13 mouse cellular contexts compared by ENCODE assay signal in genomic region chr11:100912401-100913155, GRCm38 (mm10). TPM values are rescaled to one million over a fixed set of nuclear protein-coding genes. Genes with fewer than 3 reads are reported as not detected.
DNase-seq lines count a peak whose midpoint lies in the region; ATAC-seq and TF ChIP-seq lines count a peak whose summit lies in the region.
"Had no signal": no experiment of that assay in that cellular context is flagged by ENCODE, and none has a peak within 500 bp of the region (broad histone marks: within the 10 kb centered on the region; RNA-seq: fewer than 3 reads in every experiment).

No protein-coding gene starts in this region.

- TF ChIP-seq CTCF in lung, adult 2 months (IDR thresholded peaks at IDR 0.05; ENCODE audit: insufficient read depth, low read length), result no peak
- 0 out of 2 replicates have a peak, but pooled peaks have one; percentile 14 for TF ChIP-seq CTCF in stomach, postnatal 0 days (IDR thresholded peaks at IDR 0.05; ENCODE audit: low read depth)

- H3K4me1 ChIP-seq in lung, adult 2 months (ENCODE audit: control insufficient read depth, insufficient read depth, low read length), result peaks cover 14% of the 10 kb centered on the region
- H3K4me1 ChIP-seq in stomach, postnatal 0 days (replicated peaks; ENCODE audit: control insufficient read depth, insufficient read depth), result peaks cover 5% of the 10 kb centered on the region; the same call in 1 of the 2 replicates
- H3K4me1 ChIP-seq: embryonic facial prominence, embryonic 13.5 days; limb, embryonic 12.5 days had no signal

- 41% methylated on average over 17 of the region's 17 CpGs for WGBS in lung, adult 2 months
- 36% methylated on average over 17 of the region's 17 CpGs for WGBS in stomach, postnatal 0 days

- no peak overlapping the region for H3K9ac ChIP-seq in stomach, postnatal 0 days (ENCODE audit: low read length)
- H3K9ac ChIP-seq: embryonic facial prominence, embryonic 13.5 days; limb, embryonic 12.5 days had no signal

- no peak overlapping the region; the same call in 1 of the 2 replicates for H3K4me2 ChIP-seq in stomach, postnatal 0 days (replicated peaks; ENCODE audit: low read depth)
- H3K4me2 ChIP-seq: embryonic facial prominence, embryonic 13.5 days; limb, embryonic 12.5 days had no signal

- intact Hi-C loops in left cerebral cortex, postnatal 10 days (cut with DNase I), result no loop called here

- ATAC-seq in stomach, postnatal 0 days (ENCODE audit: low FRiP score, low TSS enrichment), result peak; percentile 93

- peak; percentile 36 for TF ChIP-seq EP300 in stomach, postnatal 0 days (optimal IDR thresholded peaks at IDR 0.05)

- peak; percentile 35 for DNase-seq in lung, adult 2 months
- DNase-seq in lung, postnatal 4 days, result no peak
- peak; percentile 56 to 59 for DNase-seq in heart, adult 9 months (ENCODE audit: low spot score in 2 of 2)
- DNase-seq in induced T-regulatory cell, adult 2 months (ENCODE audit: low read depth), result peak; percentile 50
- peak; percentile 58 for DNase-seq in stomach, postnatal 0 days (ENCODE audit: low spot score)
- DNase-seq in left cerebral cortex, postnatal 10 days (ENCODE audit: extremely low spot score in 1 of 2, low spot score in 2 of 2), result no peak
- DNase-seq in Muller cell, postnatal 12 days (ENCODE audit: inconsistent ontology term), result no peak
- DNase-seq: cerebellum, postnatal 10 days; kidney, adult 9 months; layer of hippocampus, adult 9-11 months; thymus, adult 18-20 months had no signal

- TF ChIP-seq POLR2A in lung, adult 2 months (IDR thresholded peaks at IDR 0.05; ENCODE audit: borderline replicate concordance, extremely low read depth, low read depth, low read length), result no peak

- peak overlapping the region; percentile 86 for H3K27ac ChIP-seq in stomach, postnatal 0 days (replicated peaks)
- H3K27ac ChIP-seq: embryonic facial prominence, embryonic 13.5 days; limb, embryonic 12.5 days had no signal

- H3K27me3 ChIP-seq in stomach, postnatal 0 days (ENCODE audit: control insufficient read depth, insufficient read depth, low read length), result no peaks in the 10 kb centered on the region
- H3K27me3 ChIP-seq: embryonic facial prominence, embryonic 13.5 days; limb, embryonic 12.5 days had no signal

- H3K36me3 ChIP-seq in stomach, postnatal 0 days (ENCODE audit: control insufficient read depth, insufficient read depth, low read length), result peaks cover 15% of the 10 kb centered on the region

- no peak overlapping the region for H3K4me3 ChIP-seq in lung, adult 2 months (replicated peaks; ENCODE audit: extremely low read depth, low read depth, low read length)
- H3K4me3 ChIP-seq in stomach, postnatal 0 days (ENCODE audit: low read depth, low read length), result no peak overlapping the region
- H3K4me3 ChIP-seq: embryonic facial prominence, embryonic 13.5 days; limb, embryonic 12.5 days had no signal

- no peaks in the 10 kb centered on the region for H3K9me3 ChIP-seq in stomach, postnatal 0 days (ENCODE audit: control insufficient read depth, low read length)
- H3K9me3 ChIP-seq: embryonic facial prominence, embryonic 13.5 days had no signal

RNA-seq across cellular contexts. Expression of gene Stat3, which starts 26.8 kb away (rescaled TPM):
- polyA plus RNA-seq in lung, adult 2 months (2012; rRNA removed), result 115 and 147 TPM in 2 replicates
- polyA plus RNA-seq in stomach, postnatal 0 days (2015; fragmentation: Nextera tagmentation; extraction: Ambion mirVana), result 47.7 and 55.1 TPM in 2 replicates
- 10 to 100 TPM; 32.1 to 36.7 TPM for total RNA-seq in left cerebral cortex, postnatal 10 days (2021)

RNA-seq across cellular contexts. Expression of gene Stat5a, which starts 53.4 kb away (rescaled TPM):
- polyA plus RNA-seq in lung, adult 2 months (2012; rRNA removed), result 19.0 and 20.4 TPM in 2 replicates
- 13.0 and 13.5 TPM in 2 replicates for polyA plus RNA-seq in stomach, postnatal 0 days (2015; fragmentation: Nextera tagmentation; extraction: Ambion mirVana)
- total RNA-seq in left cerebral cortex, postnatal 10 days (2021), result 1 to 10 TPM; 2.0 to 3.4 TPM

RNA-seq across cellular contexts. Expression of gene Cavin1, which starts 58.1 kb away (rescaled TPM):
- 270 and 280 TPM in 2 replicates for polyA plus RNA-seq in lung, adult 2 months (2012; rRNA removed)
- 313 and 331 TPM in 2 replicates for polyA plus RNA-seq in stomach, postnatal 0 days (2015; fragmentation: Nextera tagmentation; extraction: Ambion mirVana)
- 10 to 100 TPM; 17.9 to 20.9 TPM for total RNA-seq in left cerebral cortex, postnatal 10 days (2021)

Comparison
In these comparisons a context has a peak if more than half of its experiments do, and no peak if none do; other contexts are left out.
1. DNase-seq: peak in lung, adult 2 months (single experiment), heart, adult 9 months (2 of 2), induced T-regulatory cell, adult 2 months (single experiment) and stomach, postnatal 0 days (single experiment); none in lung, postnatal 4 days (0 of 2), left cerebral cortex, postnatal 10 days (0 of 2) and Muller cell, postnatal 12 days (single experiment).